Mouse (Mus musculus) ES-Bruce4 (cell line): Measurements from ENCODE around the gene Nfyc.

Experiments used
- CTCF ChIP-seq: IDR thresholded peaks from one replicate; pipeline ENCODE4 v1.8.1; 2011; ENCODE audit warnings: low read depth, low read length
- POLR2A ChIP-seq: IDR thresholded peaks from one replicate; pipeline ENCODE4 v1.8.1; 2011; ENCODE audit warnings: low read length; ENCODE audit not compliant: insufficient read depth

GRCm38 (mm10) chr4:120721574-120721973, 109.8 kb downstream of the Nfyc start:
- no peak for TF ChIP-seq CTCF
- no peak for TF ChIP-seq POLR2A
